Mouse (Mus musculus): ENCODE measurements around the gene Gm42791.

The Gm42791 gene

DNA sequence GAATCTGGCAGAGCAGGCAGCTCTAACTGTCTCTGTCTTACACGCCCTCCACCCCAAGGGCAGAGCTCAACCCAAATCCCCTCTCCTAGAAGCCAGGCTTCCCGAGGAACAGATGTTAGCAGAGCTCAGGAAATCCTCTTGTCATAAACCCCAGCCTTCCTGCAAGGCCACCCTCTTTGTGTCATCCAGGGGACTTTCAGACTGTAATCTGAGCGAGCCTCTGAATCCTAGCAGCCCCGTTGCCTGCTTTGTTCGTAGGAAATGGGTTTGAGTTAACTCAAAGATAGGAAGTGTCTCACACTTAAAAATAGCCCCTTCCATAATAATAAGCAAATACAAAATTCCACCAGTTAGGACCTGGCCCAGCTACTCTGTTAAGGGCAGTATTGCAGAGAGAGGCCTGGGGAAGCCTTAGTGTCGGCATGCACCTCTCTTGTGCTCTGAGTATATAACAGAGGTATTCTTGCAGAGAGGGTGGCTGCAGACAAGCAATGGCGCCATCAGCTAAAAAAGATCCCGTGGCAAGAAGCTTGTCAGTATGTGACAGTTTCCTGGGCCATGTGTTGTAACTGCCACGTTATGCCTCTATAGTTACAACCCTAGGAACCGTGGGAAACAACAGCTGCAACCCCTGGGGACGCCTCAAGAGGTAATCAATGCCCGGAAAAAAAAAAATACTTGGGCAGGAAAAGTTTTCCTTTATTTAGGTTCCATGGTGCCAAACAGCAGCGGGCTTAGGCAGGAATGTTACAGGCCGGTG, 17.1 kb downstream of the Gm42791 start:
- DNase-seq = peak; percentile 29 to 63

DNA sequence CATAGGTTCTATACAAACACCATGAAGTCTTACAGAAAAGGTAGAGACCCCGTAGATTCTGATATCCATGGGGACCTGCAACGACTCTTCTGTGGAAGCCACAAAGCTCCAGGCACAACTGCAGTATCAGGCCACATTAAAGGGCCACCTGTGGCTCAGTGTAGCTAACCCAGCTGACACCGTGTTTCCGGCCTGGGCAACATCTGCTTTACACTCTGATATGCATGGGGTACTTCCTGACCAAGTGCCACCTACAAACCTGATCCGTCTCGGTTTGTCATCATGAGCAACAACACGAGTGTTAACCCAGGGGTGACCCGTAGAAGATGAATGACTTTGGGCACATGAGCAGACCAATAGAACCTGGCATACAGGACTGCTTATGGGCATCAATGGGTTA, 18.1 kb downstream of the Gm42791 start:
- DNase-seq = no peak

- no peak for DNase-seq
These were observed 19.9 kb downstream of the Gm42791 start for GRCm38 (mm10) chr5:148975035-148975434.

DNA sequence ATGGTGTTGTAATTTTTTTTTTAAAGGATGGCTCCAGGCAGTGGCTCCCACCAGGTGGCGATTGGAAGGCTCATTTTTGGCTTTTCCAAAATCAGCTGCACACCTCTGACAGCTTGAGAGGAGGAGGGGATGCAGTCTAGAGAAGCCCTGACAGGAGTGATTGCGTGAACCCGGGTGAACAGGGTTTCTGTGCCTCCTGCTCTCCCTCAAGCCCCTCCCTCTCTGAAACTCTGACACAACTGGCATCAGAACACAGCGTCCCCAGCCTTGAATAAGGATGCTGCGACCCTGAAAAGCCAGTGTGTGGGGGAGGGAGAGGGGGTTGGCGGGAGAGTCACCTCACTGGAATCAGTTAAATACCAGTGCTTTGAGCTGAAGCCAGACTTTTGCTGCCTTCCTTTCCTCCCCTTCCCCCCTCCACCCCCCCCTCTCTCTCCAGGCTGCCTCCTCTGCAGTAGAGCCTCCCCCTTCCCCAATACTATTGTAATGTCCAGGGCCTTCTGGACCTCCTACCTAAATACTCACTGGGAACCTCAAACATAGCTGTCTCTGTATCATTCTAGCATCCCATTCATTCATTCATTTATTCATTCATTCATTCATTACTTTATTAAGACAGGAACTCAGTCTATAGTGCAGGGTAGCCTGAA, 21.8 kb downstream of the Gm42791 start:
- DNase-seq = no peak

DNA sequence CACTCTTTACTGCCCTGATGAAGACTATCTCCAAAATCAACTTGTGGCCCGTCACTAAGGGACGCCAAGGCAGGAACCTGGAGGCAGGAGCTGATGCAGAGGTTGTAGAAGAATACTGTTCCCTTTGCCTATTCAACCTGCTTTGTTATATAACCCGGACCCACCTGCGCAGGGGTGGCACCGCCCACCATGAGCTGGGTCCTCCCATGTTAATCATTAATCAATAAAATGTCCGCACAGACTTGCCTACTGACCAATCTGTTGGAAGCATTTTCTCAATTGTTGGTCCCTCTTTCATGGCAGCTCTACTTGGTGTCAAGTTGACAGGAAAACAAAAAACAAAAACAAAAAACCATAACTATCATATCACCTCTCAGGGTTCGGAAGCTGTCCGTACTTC, 22.8 kb downstream of the Gm42791 start:
- DNase-seq = no peak

- peak; percentile 76 to 86 for DNase-seq
These were observed 25.3 kb downstream of the Gm42791 start for GRCm38 (mm10) chr5:148969648-148970047.

- DNase-seq = peak in 1 of 2 experiments; percentile 23
These were observed 25.9 kb downstream of the Gm42791 start for GRCm38 (mm10) chr5:148968958-148969576.

- DNase-seq = no peak
These were observed 26.8 kb downstream of the Gm42791 start for GRCm38 (mm10) chr5:148968179-148968578.

GRCm38 (mm10) chr5:148966395-148966794, 28.6 kb downstream of the Gm42791 start:
- DNase-seq = no peak

- DNase-seq = no peak
These were observed 29.1 kb downstream of the Gm42791 start for GRCm38 (mm10) chr5:148965691-148966333.

DNA sequence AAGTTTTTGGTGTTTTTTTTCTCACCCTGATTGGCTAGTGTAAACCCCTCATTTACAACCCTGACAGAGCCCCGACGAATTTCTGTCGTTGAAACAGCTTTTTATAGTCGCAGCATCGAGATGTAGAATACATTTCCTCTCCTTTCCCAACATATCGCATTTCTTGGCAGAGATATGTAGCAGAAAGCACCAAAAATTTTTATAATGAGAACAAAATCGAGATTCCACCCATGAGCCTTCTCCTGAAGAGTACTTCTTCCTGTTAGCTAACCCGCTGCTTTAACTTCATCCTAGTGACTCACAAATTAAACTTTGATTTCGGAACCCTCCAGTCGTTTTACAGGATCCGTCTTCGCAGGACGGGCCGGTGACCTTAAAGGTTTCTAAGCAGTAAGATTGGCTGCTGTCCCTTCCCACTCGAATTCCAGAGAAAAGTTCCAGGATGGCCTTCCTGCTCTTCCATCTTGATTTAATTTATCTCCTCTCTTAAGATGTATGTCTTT, 29.8 kb downstream of the Gm42791 start:
- no peak for DNase-seq

DNA sequence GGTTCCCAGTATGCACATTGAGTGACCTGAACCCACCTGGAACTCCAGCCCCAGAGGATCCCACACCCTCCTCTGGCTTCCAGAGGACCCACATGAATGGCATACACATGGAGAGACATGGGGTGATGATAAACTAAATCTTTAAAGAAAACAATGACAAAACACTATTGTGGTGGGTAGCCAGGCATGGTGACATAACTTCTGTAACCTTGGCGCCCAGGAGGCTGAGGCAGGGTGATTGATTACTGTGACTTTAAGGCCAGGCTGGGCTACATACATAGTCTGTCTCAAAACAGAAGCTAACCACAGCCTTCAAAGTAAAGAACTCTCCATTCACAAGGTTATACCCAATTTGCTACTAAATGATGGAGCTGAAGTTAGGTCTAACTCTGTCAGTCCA, 30.7 kb downstream of the Gm42791 start:
- no peak for DNase-seq

GRCm38 (mm10) chr5:148960211-148960610, 34.7 kb downstream of the Gm42791 start:
- DNase-seq = peak; percentile 40 to 84

- peak; percentile 89 to 98 for DNase-seq
These were observed 35.6 kb downstream of the Gm42791 start for GRCm38 (mm10) chr5:148959068-148959990.

DNA sequence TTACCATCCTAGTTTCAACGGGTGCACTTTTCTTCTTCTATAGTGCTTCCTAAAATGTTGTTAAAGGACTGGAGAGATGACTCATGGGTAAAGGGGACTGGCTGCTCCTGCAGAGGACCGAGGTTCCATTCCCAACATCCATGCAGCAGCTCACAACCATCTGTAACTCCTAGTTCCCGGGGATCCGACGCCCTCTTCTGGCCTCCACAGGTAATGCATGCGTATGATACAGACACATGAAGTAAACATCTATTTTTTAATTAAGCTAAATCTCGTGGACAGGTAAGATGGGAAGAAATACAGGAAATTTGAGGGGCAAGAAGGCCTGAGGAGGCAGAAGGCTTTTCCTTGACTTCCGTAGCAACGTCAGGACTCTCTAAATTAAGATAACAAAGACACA, 36.6 kb downstream of the Gm42791 start:
- DNase-seq = peak; percentile 57 to 71

GRCm38 (mm10) chr5:148956898-148957535, 37.9 kb downstream of the Gm42791 start:
- no peak for DNase-seq

GRCm38 (mm10) chr5:148956091-148956490, 38.9 kb downstream of the Gm42791 start:
- DNase-seq = peak; percentile 38 to 68

DNA sequence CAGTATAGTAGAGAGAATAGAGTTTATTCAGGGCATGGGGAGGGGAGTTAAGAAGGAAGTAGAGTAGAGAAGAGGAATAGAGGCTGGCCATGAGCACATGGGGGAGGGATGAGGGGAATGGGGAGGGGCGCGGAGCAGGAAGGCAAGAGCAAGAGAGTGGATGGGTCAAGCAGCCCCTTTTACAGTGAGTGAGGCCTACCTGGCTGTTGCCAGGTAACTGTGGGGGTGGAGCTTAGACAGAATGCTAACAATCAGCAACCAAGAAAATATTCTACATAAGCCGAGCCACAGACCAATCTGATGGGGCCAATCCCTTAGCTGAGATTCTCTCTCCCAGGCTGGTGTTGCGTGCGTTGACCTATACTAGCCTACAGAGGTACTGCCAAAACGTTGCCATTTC, 39.4 kb downstream of the Gm42791 start:
- no peak for DNase-seq

GRCm38 (mm10) chr5:148954314-148955060, 40.5 kb downstream of the Gm42791 start:
- DNase-seq = peak in 1 of 2 experiments; percentile 61

- peak; percentile 76 to 90 for DNase-seq
These were observed 41.8 kb downstream of the Gm42791 start for GRCm38 (mm10) chr5:148953098-148953497.

- DNase-seq = peak in 1 of 2 experiments; percentile 67
These were observed 42.5 kb downstream of the Gm42791 start for GRCm38 (mm10) chr5:148952419-148952818.
